ENCODE assay signal across 26 mouse cellular contexts in genomic region chr1:40830712-40831507, GRCm38 (mm10). TPM values are rescaled to one million over a fixed set of nuclear protein-coding genes. Genes with fewer than 3 reads are reported as not detected.
DNase-seq lines count a peak whose midpoint lies in the region; ATAC-seq and TF ChIP-seq lines count a peak whose summit lies in the region.
"Had no signal": no experiment of that assay in that cellular context is flagged by ENCODE, and none has a peak within 500 bp of the region (broad histone marks: within the 10 kb centered on the region; RNA-seq: fewer than 3 reads in every experiment).

No protein-coding gene starts in this region.

- TF ChIP-seq POLR2A in small intestine, adult 2 months (IDR thresholded peaks at IDR 0.05; ENCODE audit: low read depth, low read length): no peak
- TF ChIP-seq POLR2A in thymus, adult 2 months (IDR thresholded peaks at IDR 0.05; ENCODE audit: control insufficient read depth, extremely low read depth, insufficient read depth, low read length, poor library complexity): no peak

- intact Hi-C loops in gastrocnemius, adult 2 months (cut with DNase I): no loop called here
- intact Hi-C loops in gastrocnemius, postnatal 14 days (cut with DNase I; ENCODE audit: low total_unique reads): no loop called here
- intact Hi-C loops in left cerebral cortex, postnatal 14 days (cut with DNase I): no loop called here

- no peaks in the 10 kb centered on the region for H3K9me3 ChIP-seq in intestine, embryonic 16.5 days (ENCODE audit: control insufficient read depth, low read length)
- H3K9me3 ChIP-seq: embryonic facial prominence, embryonic 10.5 days; embryonic facial prominence, embryonic 12.5 days; forebrain, embryonic 13.5 days; forebrain, embryonic 15.5 days; G1E had no signal

- no peaks in the 10 kb centered on the region for H3K36me3 ChIP-seq in intestine, embryonic 16.5 days (ENCODE audit: control insufficient read depth, insufficient read depth, low read length)
- no peaks in the 10 kb centered on the region for H3K36me3 ChIP-seq in small intestine, adult 2 months (ENCODE audit: control insufficient read depth, insufficient read depth, low read length)
- H3K36me3 ChIP-seq in thymus, adult 2 months (ENCODE audit: control insufficient read depth, insufficient read depth, low read length): no peaks in the 10 kb centered on the region
- H3K36me3 ChIP-seq: embryonic facial prominence, embryonic 10.5 days; embryonic facial prominence, embryonic 12.5 days; forebrain, embryonic 15.5 days; G1E had no signal

- no peak for DNase-seq in gastrocnemius, adult 2 months
- DNase-seq in gastrocnemius, postnatal 14 days: no peak
- no peak for DNase-seq in thymus, adult 2 months
- DNase-seq in left cerebral cortex, postnatal 14 days (ENCODE audit: low spot score in 2 of 2): no peak
- DNase-seq: adrenal gland, adult 8-10 months; adrenal gland, postnatal 14 days; adrenal gland, postnatal 36 days; B cell, adult 2 months; cerebellum, adult 11-12 months; cerebellum, adult 2 months; cerebellum, adult 9-10 months; cerebellum, postnatal 10 days; cerebellum, postnatal 25 days; forebrain, postnatal 0 days had no signal

- no peak overlapping the region for H3K9ac ChIP-seq in intestine, embryonic 16.5 days (ENCODE audit: low read depth, low read length)
- H3K9ac ChIP-seq: embryonic facial prominence, embryonic 12.5 days; forebrain, embryonic 13.5 days; forebrain, embryonic 15.5 days; forebrain, postnatal 0 days had no signal

- ATAC-seq in intestine, embryonic 16.5 days: peak; percentile 75
- ATAC-seq: activated CD4-positive, CD25-positive, alpha-beta regulatory T cell, adult 4 months; CD4-positive, CD25-positive, alpha-beta regulatory T cell, adult 4 months; forebrain, embryonic 13.5 days; forebrain, embryonic 15.5 days; forebrain, postnatal 0 days; Patski had no signal

- no peak overlapping the region for H3K4me3 ChIP-seq in gastrocnemius, adult 2 months
- H3K4me3 ChIP-seq in intestine, embryonic 16.5 days (ENCODE audit: low read length): no peak overlapping the region
- H3K4me3 ChIP-seq in small intestine, adult 2 months (ENCODE audit: low read depth, low read length): no peak overlapping the region
- H3K4me3 ChIP-seq in thymus, adult 2 months (ENCODE audit: control insufficient read depth, insufficient read depth, low read length): no peak overlapping the region
- H3K4me3 ChIP-seq: embryonic facial prominence, embryonic 10.5 days; embryonic facial prominence, embryonic 12.5 days; forebrain, embryonic 13.5 days; forebrain, embryonic 15.5 days had no signal

- TF ChIP-seq CTCF in gastrocnemius, adult 2 months (IDR thresholded peaks at IDR 0.05): no peak
- TF ChIP-seq CTCF in small intestine, adult 2 months (IDR thresholded peaks at IDR 0.05; ENCODE audit: extremely low read depth, insufficient read length, insufficient replicate concordance, low read depth, low read length): no peak
- TF ChIP-seq CTCF in thymus, adult 2 months (IDR thresholded peaks at IDR 0.05; ENCODE audit: borderline replicate concordance, control insufficient read depth, extremely low read depth, insufficient read depth, low read length, poor library complexity): no peak

- H3K27me3 ChIP-seq in intestine, embryonic 16.5 days (replicated peaks; ENCODE audit: control insufficient read depth, insufficient read depth, low read length): no peaks in the 10 kb centered on the region
- H3K27me3 ChIP-seq in small intestine, adult 2 months (ENCODE audit: control insufficient read depth, insufficient read depth, low read length): no peaks in the 10 kb centered on the region
- H3K27me3 ChIP-seq in thymus, adult 2 months (ENCODE audit: control insufficient read depth, insufficient read depth, low read length): no peaks in the 10 kb centered on the region
- H3K27me3 ChIP-seq: CH12.LX; embryonic facial prominence, embryonic 12.5 days; forebrain, embryonic 13.5 days; forebrain, embryonic 15.5 days had no signal

- H3K27ac ChIP-seq in gastrocnemius, adult 2 months: peak overlapping the region; percentile 56
- H3K27ac ChIP-seq in intestine, embryonic 16.5 days (ENCODE audit: low read length): no peak overlapping the region
- peak overlapping the region; percentile 70; the same call in 1 of the 2 replicates for H3K27ac ChIP-seq in small intestine, adult 2 months (ENCODE audit: insufficient read depth, low read depth, low read length)
- H3K27ac ChIP-seq in thymus, adult 2 months (ENCODE audit: control insufficient read depth, insufficient read depth, low read length): no peak overlapping the region
- H3K27ac ChIP-seq: embryonic facial prominence, embryonic 10.5 days; embryonic facial prominence, embryonic 12.5 days; forebrain, embryonic 13.5 days; forebrain, embryonic 15.5 days had no signal

- no peaks in the 10 kb centered on the region for H3K4me1 ChIP-seq in intestine, embryonic 16.5 days (ENCODE audit: control insufficient read depth, insufficient read depth, low read length)
- H3K4me1 ChIP-seq in small intestine, adult 2 months (ENCODE audit: control insufficient read depth, insufficient read depth, insufficient read length, low read length): peaks cover 10% of the 10 kb centered on the region; the same call in 1 of the 2 replicates
- H3K4me1 ChIP-seq in thymus, adult 2 months (replicated peaks; ENCODE audit: control insufficient read depth, insufficient read depth, low read length): no peaks in the 10 kb centered on the region
- H3K4me1 ChIP-seq: embryonic facial prominence, embryonic 10.5 days; embryonic facial prominence, embryonic 12.5 days; forebrain, embryonic 13.5 days; forebrain, embryonic 15.5 days had no signal

- H3K4me2 ChIP-seq in intestine, embryonic 16.5 days (ENCODE audit: low read depth, low read length): no peak overlapping the region
- H3K4me2 ChIP-seq: embryonic facial prominence, embryonic 12.5 days; forebrain, embryonic 13.5 days; forebrain, embryonic 15.5 days had no signal

- 65% methylated on average over 4 of the region's 4 CpGs for WGBS in intestine, embryonic 16.5 days
- WGBS in small intestine, adult 2 months: 32% methylated on average over 4 of the region's 4 CpGs
- WGBS in thymus, adult 2 months: 98% methylated on average over 4 of the region's 4 CpGs

RNA-seq across cellular contexts. Expression of gene Tmem182, which starts 25.5 kb away (rescaled TPM):
- total RNA-seq in gastrocnemius, adult 2 months (2021): 100 to 1,000 TPM; 181 to 243 TPM
- 100 to 1,000 TPM; 181 to 201 TPM for total RNA-seq in gastrocnemius, postnatal 14 days (2021)
- 0.22 and 0.43 TPM in 2 replicates for polyA plus RNA-seq in intestine, embryonic 16.5 days (2015; fragmentation: Nextera tagmentation; extraction: Ambion mirVana)
- not detected in 2 replicates for polyA plus RNA-seq in small intestine, adult 2 months (2012; rRNA removed)
- polyA plus RNA-seq in thymus, adult 2 months (2012; rRNA removed): 0.79 and 3.4 TPM in 2 replicates
- under 1 TPM; 0.32 to 0.42 TPM for total RNA-seq in left cerebral cortex, postnatal 14 days (2021)
- total RNA-seq: CH12.LX had no signal
- polyA plus RNA-seq: activated CD4-positive, CD25-positive, alpha-beta regulatory T cell, adult 4 months; CD4-positive, CD25-positive, alpha-beta regulatory T cell, adult 4 months; embryonic facial prominence, embryonic 10.5 days; forebrain, embryonic 11.5 days; G1E; Patski had no signal

RNA-seq across cellular contexts. Expression of gene Mfsd9, which starts 40.4 kb away (rescaled TPM):
- under 1 TPM; 0.31 to 0.89 TPM for total RNA-seq in gastrocnemius, adult 2 months (2021)
- under 1 TPM; 0.33 to 0.59 TPM for total RNA-seq in gastrocnemius, postnatal 14 days (2021)
- 5.9 and 6.8 TPM in 2 replicates for polyA plus RNA-seq in intestine, embryonic 16.5 days (2015; fragmentation: Nextera tagmentation; extraction: Ambion mirVana)
- 6.7 and 14.0 TPM in 2 replicates for polyA plus RNA-seq in small intestine, adult 2 months (2012; rRNA removed)
- 1.5 and 1.8 TPM in 2 replicates for polyA plus RNA-seq in thymus, adult 2 months (2012; rRNA removed)
- 1 to 10 TPM; 3.2 to 3.4 TPM for total RNA-seq in left cerebral cortex, postnatal 14 days (2021)
- total RNA-seq: CH12.LX had no signal

Comparison
In these comparisons a context has a peak if more than half of its experiments do, and no peak if none do; other contexts are left out.
1. H3K27ac ChIP-seq: peak in gastrocnemius, adult 2 months (single experiment) and small intestine, adult 2 months (single experiment); none in intestine, embryonic 16.5 days (single experiment) and thymus, adult 2 months (single experiment).
2. RNA of gene Tmem182, which starts 25.5 kb away (total RNA-seq): 181 to 243 TPM in gastrocnemius, adult 2 months and 181 to 201 TPM in gastrocnemius, postnatal 14 days; 0.32 to 0.42 TPM in left cerebral cortex, postnatal 14 days; every median in the first group is over 100 times any median in the second.